8 mouse cellular contexts compared by ENCODE assay signal in genomic region chr10:79925785-79926490, GRCm38 (mm10). TPM values are rescaled to one million over a fixed set of nuclear protein-coding genes. Genes with fewer than 3 reads are reported as not detected.
A peak's percentile ranks its signal among the peaks of the same experiment; 100 is the strongest.
DNase-seq lines count a peak whose midpoint lies in the region; ATAC-seq and TF ChIP-seq lines count a peak whose summit lies in the region.

No protein-coding gene starts in this region.

- H3K27ac ChIP-seq in cerebellum, adult 2 months (ENCODE audit: insufficient read depth, low read length) = peak overlapping the region; percentile 72
- H3K27ac ChIP-seq in testis, adult 2 months (ENCODE audit: control insufficient read depth, insufficient read depth, low read depth, low read length) = peak overlapping the region; percentile 88
- peak overlapping the region; percentile 92 for H3K27ac ChIP-seq in intestine, postnatal 0 days (ENCODE audit: low read depth, low read length)
- peak overlapping the region; percentile 94 for H3K27ac ChIP-seq in neural tube, embryonic 15.5 days (replicated peaks)

- peak overlapping the region; percentile 90 for H3K4me2 ChIP-seq in intestine, postnatal 0 days (replicated peaks; ENCODE audit: low read depth)
- H3K4me2 ChIP-seq in neural tube, embryonic 15.5 days = peak overlapping the region; percentile 88

- peak overlapping the region; percentile 67 for H3K4me3 ChIP-seq in cerebellum, adult 2 months (replicated peaks; ENCODE audit: insufficient read depth, low read depth, low read length)
- H3K4me3 ChIP-seq in testis, adult 2 months (ENCODE audit: control insufficient read depth, low read depth, low read length) = peak overlapping the region; percentile 78
- peak overlapping the region; percentile 98 for H3K4me3 ChIP-seq in intestine, postnatal 0 days (ENCODE audit: low read depth, low read length)
- H3K4me3 ChIP-seq in neural tube, embryonic 15.5 days (replicated peaks) = peak overlapping the region; percentile 97

- no peaks in the 10 kb centered on the region for H3K27me3 ChIP-seq in cerebellum, adult 2 months (ENCODE audit: control insufficient read depth, insufficient read depth, low read length)
- H3K27me3 ChIP-seq in testis, adult 2 months (ENCODE audit: control insufficient read depth, insufficient read depth, low read length) = no peaks in the 10 kb centered on the region
- H3K27me3 ChIP-seq in intestine, postnatal 0 days (replicated peaks; ENCODE audit: control insufficient read depth, insufficient read depth, low read length) = peaks cover 13% of the 10 kb centered on the region
- H3K27me3 ChIP-seq in neural tube, embryonic 15.5 days (replicated peaks) = peaks cover 30% of the 10 kb centered on the region

- H3K9ac ChIP-seq in intestine, postnatal 0 days (ENCODE audit: low read depth, low read length) = peak overlapping the region; percentile 91
- peak overlapping the region; percentile 94 for H3K9ac ChIP-seq in neural tube, embryonic 15.5 days (replicated peaks)

- no peak for TF ChIP-seq POLR2A in cerebellum, adult 2 months (IDR thresholded peaks at IDR 0.05; ENCODE audit: borderline replicate concordance, insufficient read depth, low read length)
- no peak for TF ChIP-seq POLR2A in testis, adult 2 months (IDR thresholded peaks at IDR 0.05; ENCODE audit: control insufficient read depth, low read depth, low read length)

- no peaks in the 10 kb centered on the region for H3K36me3 ChIP-seq in testis, adult 2 months (ENCODE audit: control insufficient read depth, insufficient read depth, low read length)
- H3K36me3 ChIP-seq in intestine, postnatal 0 days (ENCODE audit: control insufficient read depth, insufficient read depth) = peaks cover 10% of the 10 kb centered on the region
- no peaks in the 10 kb centered on the region for H3K36me3 ChIP-seq in neural tube, embryonic 15.5 days

- 7% methylated on average over 15 of the region's 15 CpGs for WGBS in cerebellum, adult 2 months
- 5% methylated on average over 15 of the region's 15 CpGs for WGBS in intestine, postnatal 0 days
- WGBS in neural tube, embryonic 15.5 days = 13% methylated on average over 15 of the region's 15 CpGs

- no peaks in the 10 kb centered on the region for H3K9me3 ChIP-seq in intestine, postnatal 0 days (ENCODE audit: control insufficient read depth)
- H3K9me3 ChIP-seq in neural tube, embryonic 15.5 days (replicated peaks) = no peaks in the 10 kb centered on the region

- ATAC-seq in intestine, postnatal 0 days = no peak; the same call in 1 of the 2 replicates
- no peak for ATAC-seq in neural tube, embryonic 15.5 days (ENCODE audit: low FRiP score)
- ATAC-seq in granulocyte monocyte progenitor cell, adult 5-6 weeks (replicated peaks; ENCODE audit: poor library complexity, severe bottlenecking) = no peak

- no peak for TF ChIP-seq CTCF in cerebellum, adult 2 months (IDR thresholded peaks at IDR 0.05; ENCODE audit: borderline replicate concordance, insufficient read depth, low read depth, low read length)
- no peak for TF ChIP-seq CTCF in testis, adult 2 months (IDR thresholded peaks at IDR 0.05; ENCODE audit: control insufficient read depth, insufficient read depth, insufficient replicate concordance, low read depth, low read length)
- TF ChIP-seq CTCF in intestine, postnatal 0 days (IDR thresholded peaks at IDR 0.05; ENCODE audit: low read depth) = 0 out of 2 replicates have a peak, but pooled peaks have one; percentile 1

- no peak for DNase-seq in cerebellum, adult 2 months
- no peak for DNase-seq in cerebellum, adult 8-10 months
- no peak for DNase-seq in testis, postnatal 14 days (ENCODE audit: low spot score)
- no peak for DNase-seq in adrenal gland, postnatal 14 days

- peaks cover 23% of the 10 kb centered on the region for H3K4me1 ChIP-seq in cerebellum, adult 2 months (ENCODE audit: control insufficient read depth, insufficient read depth, low read length)
- peaks cover 26% of the 10 kb centered on the region for H3K4me1 ChIP-seq in testis, adult 2 months (ENCODE audit: control insufficient read depth, insufficient read depth, low read length)
- H3K4me1 ChIP-seq in intestine, postnatal 0 days (replicated peaks; ENCODE audit: control insufficient read depth, insufficient read depth, low read length) = peaks cover 7% of the 10 kb centered on the region; the same call in 1 of the 2 replicates
- H3K4me1 ChIP-seq in neural tube, embryonic 15.5 days = peaks cover 53% of the 10 kb centered on the region

RNA-seq across cellular contexts. Expression of gene Arid3a, which starts 0.9 kb away (rescaled TPM):
- 4.7 TPM in 2 replicates for polyA plus RNA-seq in cerebellum, adult 2 months (2012; rRNA removed)
- polyA plus RNA-seq in testis, adult 2 months (2012; rRNA removed) = 59.5 and 65.0 TPM in 2 replicates
- 8.7 and 13.2 TPM in 2 replicates for polyA plus RNA-seq in intestine, postnatal 0 days (2015; fragmentation: Nextera tagmentation; extraction: Ambion mirVana)
- 2.4 and 5.1 TPM in 2 replicates for polyA plus RNA-seq in neural tube, embryonic 15.5 days (2015; fragmentation: Nextera tagmentation; extraction: Ambion mirVana)
- 21.2 and 22.5 TPM in 2 replicates for total RNA-seq in granulocyte monocyte progenitor cell, adult 5-6 weeks (2014; fragmentation: Nextera tagmentation)
- total RNA-seq in granulocyte monocyte progenitor cell, adult 5-6 weeks (2017) = 32.4 and 36.7 TPM in 2 replicates
- total RNA-seq in adrenal gland, postnatal 14 days (2021) = 5.9 and 6.9 TPM in 2 replicates

RNA-seq across cellular contexts. Expression of gene R3hdm4, which starts 4.9 kb away (rescaled TPM):
- polyA plus RNA-seq in cerebellum, adult 2 months (2012; rRNA removed) = 156 and 162 TPM in 2 replicates
- polyA plus RNA-seq in testis, adult 2 months (2012; rRNA removed) = 15.0 and 15.2 TPM in 2 replicates
- polyA plus RNA-seq in intestine, postnatal 0 days (2015; fragmentation: Nextera tagmentation; extraction: Ambion mirVana) = 62.0 and 62.8 TPM in 2 replicates
- polyA plus RNA-seq in neural tube, embryonic 15.5 days (2015; fragmentation: Nextera tagmentation; extraction: Ambion mirVana) = 264 and 288 TPM in 2 replicates
- total RNA-seq in granulocyte monocyte progenitor cell, adult 5-6 weeks (2014; fragmentation: Nextera tagmentation) = 62.9 and 64.6 TPM in 2 replicates
- total RNA-seq in granulocyte monocyte progenitor cell, adult 5-6 weeks (2017) = 39.1 and 40.4 TPM in 2 replicates
- total RNA-seq in adrenal gland, postnatal 14 days (2021) = 75.8 and 82.8 TPM in 2 replicates

RNA-seq across cellular contexts. Expression of gene Kiss1r, which starts 9.2 kb away (rescaled TPM):
- polyA plus RNA-seq in cerebellum, adult 2 months (2012; rRNA removed) = 12.1 and 12.8 TPM in 2 replicates
- polyA plus RNA-seq in testis, adult 2 months (2012; rRNA removed) = 0.75 and 0.99 TPM in 2 replicates
- 0.21 and 0.47 TPM in 2 replicates for polyA plus RNA-seq in intestine, postnatal 0 days (2015; fragmentation: Nextera tagmentation; extraction: Ambion mirVana)
- 1.8 and 2.8 TPM in 2 replicates for polyA plus RNA-seq in neural tube, embryonic 15.5 days (2015; fragmentation: Nextera tagmentation; extraction: Ambion mirVana)
- not detected in 2 replicates for total RNA-seq in granulocyte monocyte progenitor cell, adult 5-6 weeks (2014; fragmentation: Nextera tagmentation)
- 0.26 TPM in 1 of 2 replicates, not detected in the other for total RNA-seq in granulocyte monocyte progenitor cell, adult 5-6 weeks (2017)
- total RNA-seq in adrenal gland, postnatal 14 days (2021) = 0.98 and 1.5 TPM in 2 replicates

RNA-seq across cellular contexts. Expression of gene Gm26602, which starts 15.3 kb away (rescaled TPM):
- polyA plus RNA-seq in cerebellum, adult 2 months (2012; rRNA removed) = not detected in 2 replicates
- polyA plus RNA-seq in testis, adult 2 months (2012; rRNA removed) = not detected in 2 replicates
- 2.9 and 17.9 TPM in 2 replicates for polyA plus RNA-seq in intestine, postnatal 0 days (2015; fragmentation: Nextera tagmentation; extraction: Ambion mirVana)
- 22.7 and 23.6 TPM in 2 replicates for polyA plus RNA-seq in neural tube, embryonic 15.5 days (2015; fragmentation: Nextera tagmentation; extraction: Ambion mirVana)
- not detected in 2 replicates for total RNA-seq in granulocyte monocyte progenitor cell, adult 5-6 weeks (2014; fragmentation: Nextera tagmentation)
- 0.98 TPM in 1 of 2 replicates, not detected in the other for total RNA-seq in granulocyte monocyte progenitor cell, adult 5-6 weeks (2017)
- not detected in 2 replicates for total RNA-seq in adrenal gland, postnatal 14 days (2021)

RNA-seq across cellular contexts. Expression of gene Med16, which starts 17.2 kb away (rescaled TPM):
- 46.5 and 47.4 TPM in 2 replicates for polyA plus RNA-seq in cerebellum, adult 2 months (2012; rRNA removed)
- 163 and 181 TPM in 2 replicates for polyA plus RNA-seq in testis, adult 2 months (2012; rRNA removed)
- 17.0 and 17.8 TPM in 2 replicates for polyA plus RNA-seq in intestine, postnatal 0 days (2015; fragmentation: Nextera tagmentation; extraction: Ambion mirVana)
- polyA plus RNA-seq in neural tube, embryonic 15.5 days (2015; fragmentation: Nextera tagmentation; extraction: Ambion mirVana) = 44.9 and 46.7 TPM in 2 replicates
- total RNA-seq in granulocyte monocyte progenitor cell, adult 5-6 weeks (2014; fragmentation: Nextera tagmentation) = 14.1 and 20.3 TPM in 2 replicates
- total RNA-seq in granulocyte monocyte progenitor cell, adult 5-6 weeks (2017) = 17.0 and 18.7 TPM in 2 replicates
- total RNA-seq in adrenal gland, postnatal 14 days (2021) = 32.0 and 38.4 TPM in 2 replicates
